Mouse (Mus musculus) spleen, adult 2 months (tissue): ENCODE measurements around the gene Prr5l. TPM values are rescaled to one million over a fixed set of nuclear protein-coding genes. Genes with fewer than 3 reads are reported as not detected.

Experiments
- DNase-seq, 2 experiments: peaks; one replicate each; pipeline versions ENCODE4 v3.0.0 to v3.0.0-alpha.2; 2012 to 2021; ENCODE audit warnings: low spot score in 2 of 2, low read depth in 1 of 2
- H3K27ac ChIP-seq: fragments of 200-500 bp; 2 replicates; pipeline ENCODE4 v1.5.1; 2012; ENCODE audit warnings: low read length, inconsistent platforms; ENCODE audit not compliant: insufficient read depth
- H3K27me3 ChIP-seq: fragments of 200-500 bp; 2 replicates; pipeline ENCODE4 v1.6.1; 2012; ENCODE audit warnings: mild to moderate bottlenecking, moderate library complexity, low read length, inconsistent platforms; ENCODE audit not compliant: control insufficient read depth, insufficient read depth
- H3K36me3 ChIP-seq: fragments of 200-500 bp; 2 replicates; pipeline ENCODE4 v1.6.1; 2012; ENCODE audit warnings: mild to moderate bottlenecking, low read length, inconsistent platforms; ENCODE audit not compliant: control insufficient read depth, insufficient read depth
- H3K4me1 ChIP-seq: fragments of 200-500 bp; 2 replicates; pipeline ENCODE4 v1.6.1; 2011; ENCODE audit warnings: inconsistent platforms; ENCODE audit not compliant: control insufficient read depth, insufficient read depth, insufficient read length
- H3K4me3 ChIP-seq: fragments of 200-500 bp; 2 replicates; pipeline ENCODE4 v1.5.1; 2011; ENCODE audit warnings: mild to moderate bottlenecking, inconsistent platforms; ENCODE audit not compliant: insufficient read depth, insufficient read length; ENCODE audit errors: extremely low read depth
- CTCF ChIP-seq: fragments of 200-500 bp; IDR thresholded peaks from 2 replicates; pipeline ENCODE4 v1.5.1; 2011; ENCODE audit warnings: mild to moderate bottlenecking, inconsistent platforms; ENCODE audit not compliant: insufficient read depth, insufficient read length, insufficient replicate concordance; ENCODE audit errors: extremely low read depth
- POLR2A ChIP-seq: fragments of 200-500 bp; IDR thresholded peaks from 2 replicates; pipeline ENCODE4 v1.6.1; 2011; ENCODE audit warnings: low read depth, low read length, inconsistent platforms
- WGBS: fragments of 180-500 bp; shearing (Covaris S2); methylation state at CpG from one replicate; pipeline ENCODE4 v1.1.7; 2018; 5-methylcytosine and 5-hydroxymethylcytosine counted together
- polyA plus RNA-seq: library from polyadenylated mRNA; depleted of rRNA; stranded (reverse); fragments of >200 nt; gene quantifications from 2 replicates; pipeline ENCODE4 v1.2.3, GENCODE M21; 2012

Gene Prr5l
- polyA plus RNA-seq, 1 experiment = 6.1 TPM

- Histone ChIP-seq H3K4me3 (no peak overlapping the region), H3K27ac (no peak overlapping the region), H3K4me1 (no peaks in the 10 kb centered on the region), H3K36me3 (peaks cover 43% of the 10 kb centered on the region), H3K27me3 (no peaks in the 10 kb centered on the region)
- TF ChIP-seq POLR2A = no peak
- no peak for DNase-seq
- 91% methylated on average over 9 of the region's 9 CpGs for WGBS
Measured at GRCm38 (mm10) chr2:101690252-101690827, 192.5 kb downstream of the Prr5l start.

DNA sequence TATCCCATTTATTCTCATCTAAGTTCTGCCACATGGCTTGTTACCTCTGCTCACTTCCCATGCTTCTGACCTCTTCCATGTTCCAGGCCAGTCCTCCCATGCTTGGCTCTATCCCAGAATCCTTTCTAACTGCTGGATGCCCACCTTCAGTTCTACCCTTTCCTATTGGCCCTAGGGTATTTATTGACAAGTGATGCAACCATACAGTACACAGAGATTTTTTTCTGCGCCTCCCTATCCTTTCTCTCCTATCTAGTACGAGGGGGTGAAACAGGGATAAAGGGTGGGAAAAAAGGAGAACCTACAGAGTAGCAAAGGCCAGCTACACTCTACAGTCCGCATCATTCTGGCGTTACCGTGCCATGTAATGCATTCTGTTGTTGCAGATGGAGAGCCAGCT, 194.8 kb downstream of the Prr5l start:
- Histone ChIP-seq H3K4me3 (no peak overlapping the region), H3K36me3 (peaks cover 45% of the 10 kb centered on the region), H3K4me1 (no peaks in the 10 kb centered on the region), H3K27ac (no peak overlapping the region), H3K27me3 (no peaks in the 10 kb centered on the region)
- TF ChIP-seq CTCF = no peak
- TF ChIP-seq POLR2A = no peak
- WGBS = 92% methylated on average over 5 of the region's 5 CpGs
- no peak for DNase-seq

GRCm38 (mm10) chr2:101684421-101684820, 198.4 kb downstream of the Prr5l start:
- Histone ChIP-seq H3K4me1 (no peaks in the 10 kb centered on the region; the same call in 1 of the 2 replicates), H3K4me3 (no peak overlapping the region), H3K27me3 (no peaks in the 10 kb centered on the region), H3K36me3 (peaks cover 28% of the 10 kb centered on the region), H3K27ac (no peak overlapping the region)
- 92% methylated on average over 12 of the region's 12 CpGs for WGBS
- no peak for TF ChIP-seq POLR2A
- TF ChIP-seq CTCF = no peak
- no peak for DNase-seq

GRCm38 (mm10) chr2:101679164-101679784, 203.6 kb downstream of the Prr5l start:
- no peaks in the 10 kb centered on the region for H3K27me3 ChIP-seq
- no peaks in the 10 kb centered on the region; the same call in 1 of the 2 replicates for H3K4me1 ChIP-seq
- H3K36me3 ChIP-seq = no peaks in the 10 kb centered on the region; the same call in 1 of the 2 replicates
- H3K27ac ChIP-seq = no peak overlapping the region
- H3K4me3 ChIP-seq = peak overlapping the region; percentile 98
- no peak for TF ChIP-seq CTCF
- no peak for TF ChIP-seq POLR2A
- 2% methylated on average over 15 of the region's 15 CpGs for WGBS
- DNase-seq = no peak

DNA sequence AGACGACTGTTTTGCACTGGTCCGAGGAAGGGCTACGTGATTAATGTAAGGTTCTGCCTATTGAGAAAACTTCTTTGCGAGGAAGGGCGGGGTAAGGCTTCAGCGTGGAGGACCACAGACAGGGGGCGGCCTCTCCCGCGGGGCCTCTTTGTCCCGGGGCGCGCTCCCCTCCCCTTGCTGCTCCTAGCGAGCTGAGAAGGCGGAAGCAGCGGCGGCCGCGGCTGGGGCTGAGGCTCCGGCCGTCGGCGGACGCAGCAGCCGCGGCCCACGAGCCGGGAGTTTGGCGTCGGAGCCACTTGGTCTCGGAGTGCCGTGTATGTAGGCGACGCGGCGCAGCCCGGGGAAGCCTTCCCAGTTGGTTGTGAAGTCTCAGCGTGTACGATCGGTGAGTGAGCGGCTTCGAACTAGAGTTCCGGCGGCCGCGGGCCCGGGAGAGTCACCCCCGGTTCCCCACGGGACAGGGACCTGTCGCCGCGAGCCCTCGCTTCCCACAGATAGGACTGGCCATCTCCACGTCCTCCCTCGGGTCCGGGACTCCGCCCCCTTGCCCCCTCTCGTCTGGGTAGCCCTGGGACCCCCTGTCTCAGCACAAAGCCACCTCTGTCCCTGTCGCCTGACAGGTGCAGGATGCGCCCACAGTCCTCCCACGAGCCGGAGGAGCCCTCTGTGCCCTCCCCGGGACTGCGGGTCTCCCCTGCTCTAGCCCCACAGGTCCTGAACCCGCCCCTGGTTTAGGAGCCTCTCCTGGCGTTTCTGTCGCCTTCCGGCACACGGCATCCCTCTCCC, 204.4 kb downstream of the Prr5l start, which contains the start of gene Traf6:
TSS of gene Traf6 (plus strand) at position 194 of the 786 bp plus-strand sequence.
- DNase-seq = peak; percentile 61 to 88
- H3K27ac ChIP-seq = peak within 1 kb of the TSS; percentile 73

GRCm38 (mm10) chr2:101673547-101673946, 209.3 kb downstream of the Prr5l start:
- no peaks in the 10 kb centered on the region for H3K27me3 ChIP-seq
- H3K27ac ChIP-seq = no peak overlapping the region
- WGBS = 70% methylated on average over 3 of the region's 3 CpGs
- H3K4me3 ChIP-seq = no peak overlapping the region
- H3K4me1 ChIP-seq = no peaks in the 10 kb centered on the region
- H3K36me3 ChIP-seq = no peaks in the 10 kb centered on the region
- DNase-seq = no peak
- TF ChIP-seq POLR2A (no peak), CTCF (no peak)

More for the DNA sequence above, 204.4 kb downstream of the Prr5l start, which contains the start of gene Traf6:
- Histone ChIP-seq H3K36me3 (no peaks in the 10 kb centered on the region; the same call in 1 of the 2 replicates), H3K4me1 (no peaks in the 10 kb centered on the region; the same call in 1 of the 2 replicates), H3K4me3 (peak within 1 kb of the TSS; percentile 98), H3K27me3 (no peaks in the 10 kb centered on the region)
- TF ChIP-seq CTCF (peak; percentile 80), POLR2A (peak; percentile 61)
- WGBS = under 1% methylated on average over 66 of the region's 68 CpGs
